Mouse (Mus musculus) G1E (cell line): ENCODE results near the gene Tspan5. TPM values are rescaled to one million over a fixed set of nuclear protein-coding genes. Genes with fewer than 3 reads are reported as not detected.

Source experiments
- ATAC-seq: 2 replicates; pipeline ENCODE4 v1.8.0; 2016; ENCODE audit warnings: mild to moderate bottlenecking; ENCODE audit not compliant: insufficient number of reproducible peaks, poor library complexity, low FRiP score, severe bottlenecking; ENCODE audit errors: extremely low read depth
- DNase-seq: peaks from one replicate; pipeline ENCODE4 v3.0.0; 2012; ENCODE audit warnings: low spot score
- H3K27me3 ChIP-seq: 2 replicates; pipeline ENCODE4 v1.6.1; 2012; ENCODE audit warnings: mild to moderate bottlenecking, low read length, inconsistent platforms; ENCODE audit not compliant: insufficient read depth
- H3K36me3 ChIP-seq: replicated peaks from 2 replicates; pipeline ENCODE3; 2012; ENCODE audit warnings: mild to moderate bottlenecking, inconsistent platforms
- H3K4me1 ChIP-seq: 2 replicates; pipeline ENCODE4 v1.6.1; 2012; ENCODE audit warnings: low read depth, low read length, inconsistent platforms, mixed read lengths; ENCODE audit not compliant: insufficient read depth
- H3K4me3 ChIP-seq: 2 replicates; pipeline ENCODE4 v1.5.1; 2012; ENCODE audit warnings: low read depth, mild to moderate bottlenecking, inconsistent platforms, low read length, moderate library complexity, mixed read lengths
- H3K9me3 ChIP-seq: replicated peaks from 2 replicates; pipeline ENCODE4 v1.6.1; 2012; ENCODE audit warnings: inconsistent platforms
- CTCF ChIP-seq: IDR thresholded peaks from 2 replicates; pipeline ENCODE4 v1.5.1; 2012; ENCODE audit warnings: low read depth, low read length, inconsistent platforms, mixed read lengths
- GATA1 ChIP-seq: IDR thresholded peaks from 2 replicates; pipeline ENCODE4 v1.6.1; 2012; ENCODE audit warnings: borderline replicate concordance, low read length, inconsistent platforms, mixed read lengths
- GATA2 ChIP-seq: IDR thresholded peaks from 2 replicates; pipeline ENCODE4 v1.6.1; 2012; ENCODE audit warnings: low read depth, low read length, inconsistent platforms, borderline replicate concordance
- POLR2AphosphoS5 ChIP-seq: IDR thresholded peaks from 2 replicates; pipeline ENCODE4 v1.6.1; 2012; ENCODE audit warnings: low read depth, low read length, inconsistent platforms; ENCODE audit not compliant: insufficient replicate concordance
- TAL1 ChIP-seq: conservative IDR thresholded peaks from 2 replicates; pipeline ENCODE4 v1.6.1; 2012; ENCODE audit warnings: low read depth, low read length, inconsistent platforms, mixed read lengths
- polyA plus RNA-seq: library from polyadenylated mRNA; stranded (reverse); fragments of >175 nt; gene quantifications from 2 replicates; pipeline ENCODE4 v1.2.3, GENCODE M21; 2012
- total RNA-seq, 2 experiments: library from RNA; stranded (forward) in 1 of 2; stranded (reverse) in 1 of 2; fragments of 200-1000 nt in 1 of 2; fragments of >200 nt in 1 of 2; fragmentation: Nextera tagmentation in 1 of 2; gene quantifications; 2 replicates each; pipeline ENCODE4 v1.2.3; 2014 to 2017

Gene Tspan5
- total and polyA plus RNA-seq, 3 experiments, result 0.05 TPM; not detected in 2

DNA sequence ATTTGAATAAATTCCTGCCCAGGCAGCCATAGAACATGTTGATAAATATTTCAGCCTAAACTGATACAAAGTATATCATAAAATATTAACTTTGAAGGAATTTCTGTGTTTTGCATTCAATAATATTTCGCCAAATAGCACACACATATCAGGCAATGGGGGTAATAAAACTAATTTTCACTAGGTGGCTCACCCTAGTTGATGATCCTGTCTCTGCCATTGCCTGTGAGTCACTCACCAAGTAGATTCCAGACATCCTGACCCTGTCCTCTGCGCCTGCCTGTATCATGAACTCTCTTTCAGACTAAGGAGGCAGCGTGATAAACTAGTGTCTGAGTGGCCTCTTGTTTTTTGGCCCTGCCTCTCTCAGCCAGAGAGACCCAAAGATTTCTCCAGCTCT, 105.8 kb downstream of the Tspan5 start:
- no peaks in the 10 kb centered on the region for H3K27me3 ChIP-seq
- ATAC-seq (no peak), DNase-seq (no peak)
- no peaks in the 10 kb centered on the region for H3K4me1 ChIP-seq
- TF ChIP-seq CTCF (no peak), TAL1 (no peak), POLR2AphosphoS5 (no peak), GATA2 (no peak), GATA1 (no peak)
- no peak overlapping the region for H3K4me3 ChIP-seq
- H3K9me3 ChIP-seq, result no peaks in the 10 kb centered on the region
- H3K36me3 ChIP-seq, result no peaks in the 10 kb centered on the region

DNA sequence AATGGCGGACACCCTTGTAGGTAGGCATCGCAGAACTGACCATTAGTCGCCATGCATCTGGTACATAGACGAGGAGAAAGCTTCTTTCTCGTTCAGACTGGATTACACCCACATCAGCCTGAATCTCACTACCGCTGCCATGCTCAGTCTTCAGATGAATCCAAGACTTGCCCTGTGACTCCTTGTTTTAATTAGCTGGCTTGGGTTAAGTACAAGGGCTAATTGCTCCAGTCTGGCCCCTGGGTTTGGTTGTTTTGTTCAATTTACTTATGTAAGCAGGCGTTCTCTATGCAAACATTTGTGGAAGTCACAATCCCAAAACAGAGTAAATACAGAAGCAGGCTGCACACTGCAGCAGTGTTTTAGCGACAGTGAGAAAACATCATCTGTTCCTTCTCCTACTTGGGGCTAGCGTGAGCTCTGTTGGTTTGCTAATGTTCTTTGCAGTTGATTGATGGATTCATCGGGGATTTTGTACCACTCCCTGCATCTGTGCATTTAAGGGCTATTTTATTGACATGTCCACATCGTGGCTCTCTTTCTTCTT, 107.8 kb downstream of the Tspan5 start:
- H3K27me3 ChIP-seq, result no peaks in the 10 kb centered on the region
- no peak for ATAC-seq
- H3K4me1 ChIP-seq, result no peaks in the 10 kb centered on the region
- no peaks in the 10 kb centered on the region for H3K36me3 ChIP-seq
- DNase-seq, result no peak
- H3K4me3 ChIP-seq, result no peak overlapping the region
- no peak for TF ChIP-seq CTCF
- no peak for TF ChIP-seq POLR2AphosphoS5
- no peak for TF ChIP-seq TAL1
- TF ChIP-seq GATA1, result no peak
- TF ChIP-seq GATA2, result no peak
- no peaks in the 10 kb centered on the region for H3K9me3 ChIP-seq

DNA sequence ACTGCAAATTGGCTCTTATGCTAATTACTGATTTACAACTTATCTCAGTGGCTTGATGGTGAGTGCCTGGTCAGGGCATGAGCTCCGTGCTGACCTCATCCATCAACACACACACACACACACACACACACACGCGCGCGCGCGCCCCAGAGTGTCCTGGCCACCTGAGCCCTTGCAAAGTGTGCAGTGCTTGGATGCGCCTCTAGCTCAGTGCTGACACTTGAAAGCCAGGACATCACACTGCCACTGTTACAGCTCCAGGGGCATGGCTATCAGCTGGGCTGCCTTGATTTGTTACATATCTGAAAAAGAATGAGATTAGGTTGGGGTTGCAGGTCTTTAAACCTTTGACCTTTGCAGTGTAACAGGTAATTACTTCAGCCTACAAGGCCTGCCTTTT, 109.9 kb downstream of the Tspan5 start:
- Histone ChIP-seq H3K27me3 (no peaks in the 10 kb centered on the region), H3K4me3 (no peak overlapping the region), H3K36me3 (no peaks in the 10 kb centered on the region), H3K4me1 (no peaks in the 10 kb centered on the region), H3K9me3 (no peaks in the 10 kb centered on the region)
- DNase-seq, result no peak
- no peak for ATAC-seq
- no peak for TF ChIP-seq CTCF
- TF ChIP-seq POLR2AphosphoS5, result no peak
- no peak for TF ChIP-seq GATA1
- TF ChIP-seq GATA2, result no peak
- no peak for TF ChIP-seq TAL1

DNA sequence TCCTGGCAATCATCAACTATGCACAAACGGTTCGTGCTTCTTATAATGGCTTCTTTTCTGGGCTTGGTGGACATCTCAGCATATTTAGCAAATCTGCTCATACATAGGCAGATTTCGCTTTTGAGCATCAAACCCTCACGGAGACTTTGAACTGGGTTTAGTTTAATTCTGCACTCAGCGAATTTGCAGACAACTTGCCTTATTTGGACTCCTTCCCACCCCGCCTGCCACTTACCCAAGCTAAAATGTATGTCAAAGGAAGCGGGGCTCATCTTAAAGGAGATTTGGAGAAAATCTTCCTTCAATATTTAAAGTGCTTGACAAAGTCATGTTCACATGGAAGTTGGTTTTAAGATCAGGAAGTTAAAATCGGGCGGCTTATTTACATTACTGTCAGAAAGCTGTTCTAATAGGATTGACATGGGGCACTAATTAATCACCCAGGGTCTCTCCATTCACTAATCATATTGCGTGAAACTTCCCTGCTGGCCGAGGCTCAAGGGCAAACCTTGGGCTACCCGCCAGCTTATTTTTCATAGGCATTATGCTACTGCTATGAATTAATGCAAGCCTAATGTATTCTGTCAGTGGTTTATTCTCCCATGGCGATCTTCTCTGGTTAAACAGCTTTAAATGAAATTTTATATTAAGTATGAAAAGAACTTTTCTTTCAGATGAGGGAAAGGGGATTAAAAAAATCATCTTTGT, 111.1 kb downstream of the Tspan5 start:
- H3K4me3 ChIP-seq, result no peak overlapping the region
- no peaks in the 10 kb centered on the region for H3K36me3 ChIP-seq
- no peaks in the 10 kb centered on the region for H3K4me1 ChIP-seq
- H3K27me3 ChIP-seq, result no peaks in the 10 kb centered on the region
- ATAC-seq (no peak), DNase-seq (no peak)
- H3K9me3 ChIP-seq, result no peaks in the 10 kb centered on the region
- TF ChIP-seq CTCF (no peak), GATA1 (no peak), TAL1 (no peak), POLR2AphosphoS5 (no peak)

DNA sequence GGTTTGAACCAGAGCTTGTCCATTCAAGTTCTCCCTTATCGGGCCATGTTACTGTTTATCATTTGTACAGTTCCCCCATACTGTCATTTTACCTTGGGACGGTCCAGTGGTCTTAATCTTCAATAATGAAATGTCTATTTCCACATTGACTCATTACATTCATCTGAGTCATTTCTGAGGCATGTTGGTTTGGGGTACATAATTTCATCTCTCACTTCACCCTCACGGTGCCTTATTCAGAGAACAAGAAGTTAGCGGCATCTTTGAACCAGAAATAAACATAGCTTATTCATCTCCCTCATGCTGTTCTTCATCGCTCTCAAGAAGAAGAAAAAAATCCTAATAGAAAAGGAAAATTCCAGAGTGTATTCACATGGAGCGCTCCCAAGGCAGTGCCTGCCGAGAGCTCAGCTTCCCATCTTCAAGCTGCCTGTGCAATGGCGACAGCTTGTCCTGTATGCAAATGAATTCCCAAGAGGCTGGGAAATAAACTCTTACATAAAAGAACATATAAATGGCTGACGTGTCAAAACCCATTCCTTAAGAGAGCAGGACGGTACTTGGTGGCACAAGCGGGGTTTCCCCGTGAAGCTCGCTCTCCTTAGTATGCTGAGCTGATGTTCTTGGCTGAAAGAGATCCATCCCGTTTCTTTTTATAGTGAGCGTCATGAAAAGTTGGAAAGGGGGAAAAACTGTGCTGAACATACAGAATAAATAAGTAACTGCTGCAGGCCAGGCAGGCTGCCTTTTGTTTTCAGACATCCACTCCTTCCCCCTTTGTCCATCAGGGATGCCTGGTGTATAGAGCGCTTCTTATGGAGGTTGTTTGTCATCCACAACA, 112.2 kb downstream of the Tspan5 start:
- no peak for TF ChIP-seq GATA1
- TF ChIP-seq POLR2AphosphoS5, result no peak
- TF ChIP-seq CTCF, result no peak
- TF ChIP-seq GATA2, result no peak
- no peak for TF ChIP-seq TAL1
- Histone ChIP-seq H3K4me1 (no peaks in the 10 kb centered on the region), H3K9me3 (no peaks in the 10 kb centered on the region), H3K36me3 (no peaks in the 10 kb centered on the region), H3K27me3 (no peaks in the 10 kb centered on the region), H3K4me3 (no peak overlapping the region)
- ATAC-seq, result no peak
- DNase-seq, result no peak

DNA sequence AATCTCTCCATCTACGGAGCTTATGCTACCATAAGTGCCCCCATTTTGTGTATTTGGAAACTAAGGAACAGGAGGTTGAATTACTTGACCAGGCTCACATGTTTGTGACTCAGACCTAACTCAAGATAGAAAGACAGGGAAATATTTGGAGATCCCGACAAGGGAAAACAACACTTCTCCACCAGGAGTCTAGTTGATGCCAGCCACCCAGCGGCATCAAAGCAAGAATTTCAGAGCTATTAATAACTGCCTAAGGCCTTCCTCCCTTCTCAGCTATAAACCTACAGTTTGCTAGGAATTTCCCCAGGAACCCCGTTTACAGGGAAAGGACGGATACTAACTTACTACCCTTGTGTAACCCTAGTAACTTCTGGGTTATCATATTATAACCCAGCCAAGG, 113.4 kb downstream of the Tspan5 start:
- ATAC-seq (no peak), DNase-seq (no peak)
- Histone ChIP-seq H3K27me3 (peaks cover 5% of the 10 kb centered on the region; the same call in 1 of the 2 replicates), H3K36me3 (no peaks in the 10 kb centered on the region), H3K9me3 (no peaks in the 10 kb centered on the region), H3K4me3 (no peak overlapping the region), H3K4me1 (no peaks in the 10 kb centered on the region)
- TF ChIP-seq CTCF (no peak), POLR2AphosphoS5 (no peak), GATA2 (no peak), TAL1 (no peak), GATA1 (no peak)
